Mouse (Mus musculus) testis, postnatal 14 days (tissue): ENCODE results near the gene Col2a1.

Source experiments
- DNase-seq: peaks from one replicate; pipeline ENCODE4 v3.0.0; 2021; ENCODE audit warnings: low spot score

The Col2a1 gene

GRCm38 (mm10) chr15:97927018-97927417 is 77.5 kb downstream of the Col2a1 start:
- no peak for DNase-seq
